Mouse (Mus musculus) liver, embryonic 14.5 days (tissue): ENCODE results near the gene Trim41.

Source experiments
- CTCF ChIP-seq: IDR thresholded peaks from 2 replicates; pipeline ENCODE4 v1.5.1; 2016; ENCODE audit warnings: antibody characterized with exemption, low read depth, control low read depth
- EP300 ChIP-seq: IDR thresholded peaks from 2 replicates; pipeline ENCODE4 v1.6.1; 2016; ENCODE audit warnings: antibody characterized with exemption, low read depth

DNA sequence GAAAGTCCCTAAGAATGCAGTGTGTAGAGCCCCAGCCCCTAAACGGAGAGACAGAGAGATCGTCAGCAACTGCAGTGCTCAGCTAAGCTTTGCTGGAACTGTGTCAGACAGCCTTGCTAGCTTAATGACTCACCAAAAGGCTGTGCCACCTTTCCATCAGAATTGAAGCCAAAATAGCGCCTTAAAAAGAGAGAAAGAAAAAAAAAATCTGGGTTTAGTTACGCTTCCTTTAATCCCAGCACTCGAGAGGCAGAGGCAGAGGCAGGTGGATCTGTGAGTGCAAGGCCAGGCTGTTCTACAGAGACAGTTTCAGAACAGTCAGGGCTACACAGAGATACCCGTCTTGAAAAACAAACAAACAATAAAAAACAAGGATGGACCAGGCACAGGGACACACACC, 27.2 kb upstream of the Trim41 start:
- TF ChIP-seq CTCF, result no peak
- no peak for TF ChIP-seq EP300
